Comparison of ENCODE assay signal across 27 mouse cellular contexts in the genomic region with DNA sequence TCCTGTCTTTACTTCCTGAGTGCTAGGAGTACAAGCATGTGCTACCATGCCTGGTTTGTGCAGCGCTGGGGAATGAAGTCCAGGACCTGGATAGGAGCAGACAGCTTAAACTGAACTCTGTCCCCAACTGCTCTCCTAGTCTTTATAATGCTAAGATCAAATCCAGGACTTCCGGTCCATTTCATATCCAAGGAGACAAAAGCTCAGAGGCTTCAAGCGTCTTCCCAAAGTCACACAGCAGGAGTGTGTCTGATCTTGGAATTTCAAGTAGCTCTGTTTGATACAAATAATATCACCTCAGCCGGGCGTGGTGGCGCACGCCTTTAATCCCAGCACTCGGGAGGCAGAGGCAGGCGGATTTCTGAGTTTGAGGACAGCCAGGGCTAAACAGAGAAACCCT. TPM values are rescaled to one million over a fixed set of nuclear protein-coding genes. Genes with fewer than 3 reads are reported as not detected.
"Had no signal": no experiment of that assay in that cellular context is flagged by ENCODE, and none has a peak within 500 bp of the region (broad histone marks: within the 10 kb centered on the region; RNA-seq: fewer than 3 reads in every experiment).

No protein-coding gene starts in this region.

- H3K27me3 ChIP-seq: heart, embryonic 13.5 days; heart, embryonic 15.5 days; hindbrain, embryonic 13.5 days; hindbrain, embryonic 15.5 days; kidney, embryonic 15.5 days; limb, embryonic 12.5 days; liver, embryonic 13.5 days had no signal

- H3K27ac ChIP-seq: heart, adult 2 months; heart, embryonic 13.5 days; heart, embryonic 15.5 days; hindbrain, embryonic 13.5 days; hindbrain, embryonic 15.5 days; hindbrain, postnatal 0 days; kidney, embryonic 15.5 days; kidney, postnatal 0 days; layer of hippocampus, adult 2 months; left cerebral cortex, adult 2 months; limb, embryonic 10.5 days; limb, embryonic 12.5 days; liver, embryonic 13.5 days had no signal

- H3K9me3 ChIP-seq: heart, embryonic 15.5 days; hindbrain, embryonic 13.5 days; hindbrain, embryonic 15.5 days; kidney, embryonic 15.5 days; limb, embryonic 10.5 days had no signal

- ATAC-seq: hindbrain, postnatal 0 days had no signal

- H3K4me3 ChIP-seq: heart, adult 2 months; heart, embryonic 13.5 days; heart, embryonic 15.5 days; hindbrain, embryonic 13.5 days; hindbrain, embryonic 15.5 days; kidney, embryonic 15.5 days; layer of hippocampus, adult 2 months; left cerebral cortex, adult 2 months; limb, embryonic 10.5 days; limb, embryonic 12.5 days; liver, embryonic 13.5 days had no signal

- H3K36me3 ChIP-seq: hindbrain, embryonic 13.5 days; hindbrain, embryonic 15.5 days; kidney, embryonic 15.5 days; limb, embryonic 10.5 days; limb, embryonic 12.5 days had no signal

- H3K4me1 ChIP-seq: heart, embryonic 15.5 days; hindbrain, embryonic 13.5 days; hindbrain, embryonic 15.5 days had no signal

- H3K9ac ChIP-seq: heart, embryonic 13.5 days; heart, embryonic 15.5 days; hindbrain, embryonic 13.5 days; hindbrain, embryonic 15.5 days; kidney, embryonic 15.5 days; limb, embryonic 12.5 days; liver, embryonic 13.5 days had no signal

- DNase-seq: gastrocnemius, postnatal 14 days; gastrocnemius, postnatal 36 days; heart, adult 11 months; heart, adult 2 months; heart, postnatal 14 days; heart, postnatal 36 days; kidney, adult 11 months; kidney, adult 9 months; kidney, postnatal 14 days; kidney, postnatal 4 days; liver; liver, embryonic 13.5 days had no signal

- H3K4me2 ChIP-seq: heart, embryonic 11.5 days; heart, embryonic 13.5 days; heart, embryonic 15.5 days; hindbrain, embryonic 13.5 days; hindbrain, embryonic 15.5 days; kidney, embryonic 15.5 days; limb, embryonic 12.5 days; liver, embryonic 11.5 days; liver, embryonic 13.5 days had no signal

RNA-seq across cellular contexts. Expression of a gene that starts 43.7 kb away (rescaled TPM):
- polyA plus RNA-seq: gonadal fat pad, adult 2 months; heart, embryonic 13.5 days; heart, postnatal 0 days; kidney, postnatal 0 days; limb, embryonic 10.5 days; liver, embryonic 11.5 days; liver, embryonic 13.5 days had no signal
